Mouse (Mus musculus) adrenal gland, postnatal 25 days (tissue): ENCODE data around the gene Ifna14. TPM values are rescaled to one million over a fixed set of nuclear protein-coding genes. Genes with fewer than 3 reads are reported as not detected.
A peak's percentile ranks its signal among the peaks of the same experiment; 100 is the strongest.
"Not testable (repeated sequence)": the region's sequence is repeated elsewhere in the genome, so short reads cannot be mapped to it uniquely, and the experiment has no call there.

ENCODE experiments used
- DNase-seq: peaks from one replicate; pipeline ENCODE4 v3.0.0; 2021; ENCODE audit warnings: mixed read lengths
- long read RNA-seq: library from polyadenylated mRNA; stranded (forward); transcript quantifications from one replicate; pipeline ENCODE4 v2.0.0, GENCODE M21; 2021
- total RNA-seq: library from RNA; stranded (reverse); gene quantifications from 2 replicates; pipeline ENCODE4 v1.2.3, GENCODE M21; 2021

Gene Ifna14
- total RNA-seq, result not detected in 2 replicates
- long read RNA-seq, result 0 reads

GRCm38 (mm10) chr4:88571698-88572097 lies at the start of gene Ifna14:
TSS of gene Ifna14 (minus strand) at chr4:88571798.
- DNase-seq, result no peak

- no peak for DNase-seq
Observed at GRCm38 (mm10) chr4:88603276-88603675, 31.7 kb upstream of the Ifna14 start, which contains the start of gene Ifna12. TSS of gene Ifna12 (minus strand) at chr4:88603376.

GRCm38 (mm10) chr4:88592285-88592684 lies 20.7 kb upstream of the Ifna14 start, which contains the start of gene Ifna9:
TSS of gene Ifna9 (minus strand) at chr4:88592385.
- no peak for DNase-seq

GRCm38 (mm10) chr4:88561791-88562190 lies 9.8 kb downstream of the Ifna14 start:
- DNase-seq, result no peak

- not testable (repeated sequence) for DNase-seq
Observed at GRCm38 (mm10) chr4:88558145-88558544, 13.5 kb downstream of the Ifna14 start, which contains the start of gene Ifna15. TSS of gene Ifna15 (minus strand) at chr4:88558245.

- DNase-seq, result peak; percentile 80
Observed at GRCm38 (mm10) chr4:88550161-88550945, 21.2 kb downstream of the Ifna14 start.

GRCm38 (mm10) chr4:88547986-88548385 lies 23.6 kb downstream of the Ifna14 start:
- no peak for DNase-seq

GRCm38 (mm10) chr4:88543649-88544234 lies 27.9 kb downstream of the Ifna14 start:
- no peak for DNase-seq

- DNase-seq, result no peak
Observed at GRCm38 (mm10) chr4:88537328-88537727, 34.3 kb downstream of the Ifna14 start.

GRCm38 (mm10) chr4:88536640-88537039 lies 35.0 kb downstream of the Ifna14 start:
- peak; percentile 73 for DNase-seq

GRCm38 (mm10) chr4:88535742-88536141 lies 35.9 kb downstream of the Ifna14 start:
- DNase-seq, result no peak

GRCm38 (mm10) chr4:88534903-88535302 lies 36.7 kb downstream of the Ifna14 start:
- DNase-seq, result no peak

GRCm38 (mm10) chr4:88533499-88533898 lies 38.1 kb downstream of the Ifna14 start:
- no peak for DNase-seq

- no peak for DNase-seq
Observed at GRCm38 (mm10) chr4:88530892-88531291, 40.7 kb downstream of the Ifna14 start.

- DNase-seq, result no peak
Observed at GRCm38 (mm10) chr4:88530271-88530670, 41.3 kb downstream of the Ifna14 start.

- DNase-seq, result no peak
Observed at GRCm38 (mm10) chr4:88526379-88527049, 45.1 kb downstream of the Ifna14 start.

GRCm38 (mm10) chr4:88525393-88525792 lies 46.2 kb downstream of the Ifna14 start:
- DNase-seq, result no peak

GRCm38 (mm10) chr4:88523241-88523640 lies 48.4 kb downstream of the Ifna14 start:
- DNase-seq, result no peak

GRCm38 (mm10) chr4:88522674-88523073 lies 48.9 kb downstream of the Ifna14 start, which contains the start of gene Ifnb1:
TSS of gene Ifnb1 (minus strand) at chr4:88522774.
- DNase-seq, result no peak
